Mouse (Mus musculus) erythroblast, embryonic 14.5 days (primary cell): ENCODE results near the gene Celf2. TPM values are rescaled to one million over a fixed set of nuclear protein-coding genes. Genes with fewer than 3 reads are reported as not detected.

Source experiments
- H3K27me3 ChIP-seq: 2 replicates; pipeline ENCODE4 v1.6.1; 2012; ENCODE audit warnings: inconsistent platforms; ENCODE audit not compliant: control insufficient read depth
- H3K36me3 ChIP-seq: 2 replicates; pipeline ENCODE4 v1.6.1; 2012; ENCODE audit warnings: mild to moderate bottlenecking, inconsistent platforms; ENCODE audit not compliant: control insufficient read depth
- H3K4me1 ChIP-seq: 2 replicates; pipeline ENCODE4 v1.6.1; 2012; ENCODE audit warnings: inconsistent platforms; ENCODE audit not compliant: control insufficient read depth
- H3K4me3 ChIP-seq: replicated peaks from 2 replicates; pipeline ENCODE3; 2012; ENCODE audit warnings: moderate library complexity, mild to moderate bottlenecking, inconsistent platforms
- H3K9me3 ChIP-seq: 2 replicates; pipeline ENCODE4 v1.6.1; 2012; ENCODE audit warnings: low read length, inconsistent platforms, mixed read lengths; ENCODE audit not compliant: control insufficient read depth
- GATA1 ChIP-seq: IDR thresholded peaks from 2 replicates; pipeline ENCODE4 v1.6.1; 2012; ENCODE audit warnings: low read length, inconsistent platforms, mixed read lengths
- TAL1 ChIP-seq: IDR thresholded peaks from 3 replicates; pipeline ENCODE4 v1.6.1; 2012; ENCODE audit warnings: low read length, inconsistent platforms, mixed read lengths
- polyA plus RNA-seq: library from polyadenylated mRNA; stranded (reverse); fragments of >175 nt; gene quantifications from 2 replicates; pipeline ENCODE4 v1.2.3, GENCODE M21; 2012

The Celf2 gene
- polyA plus RNA-seq, 1 experiment, result under 0.01 TPM

GRCm38 (mm10) chr2:7255386-7255785, 254.0 kb downstream of the Celf2 start:
- Histone ChIP-seq H3K27me3 (no peaks in the 10 kb centered on the region), H3K4me3 (no peak overlapping the region), H3K36me3 (no peaks in the 10 kb centered on the region), H3K9me3 (no peaks in the 10 kb centered on the region), H3K4me1 (no peaks in the 10 kb centered on the region)
- TF ChIP-seq GATA1 (no peak), TAL1 (no peak)

- no peaks in the 10 kb centered on the region for H3K36me3 ChIP-seq
- no peaks in the 10 kb centered on the region for H3K4me1 ChIP-seq
- TF ChIP-seq TAL1 (no peak), GATA1 (no peak)
- H3K4me3 ChIP-seq, result no peak overlapping the region
- H3K9me3 ChIP-seq, result no peaks in the 10 kb centered on the region
- H3K27me3 ChIP-seq, result no peaks in the 10 kb centered on the region
Measured at GRCm38 (mm10) chr2:7250314-7250713, 259.0 kb downstream of the Celf2 start.

GRCm38 (mm10) chr2:7249002-7249401, 260.4 kb downstream of the Celf2 start:
- TF ChIP-seq TAL1 (no peak), GATA1 (no peak)
- Histone ChIP-seq H3K36me3 (no peaks in the 10 kb centered on the region), H3K27me3 (no peaks in the 10 kb centered on the region), H3K4me3 (no peak overlapping the region), H3K9me3 (no peaks in the 10 kb centered on the region), H3K4me1 (no peaks in the 10 kb centered on the region)

GRCm38 (mm10) chr2:7245958-7246774, 263.2 kb downstream of the Celf2 start:
- H3K36me3 ChIP-seq, result no peaks in the 10 kb centered on the region
- no peaks in the 10 kb centered on the region for H3K27me3 ChIP-seq
- no peaks in the 10 kb centered on the region for H3K4me1 ChIP-seq
- TF ChIP-seq GATA1, result no peak
- no peak for TF ChIP-seq TAL1
- no peak overlapping the region for H3K4me3 ChIP-seq
- H3K9me3 ChIP-seq, result no peaks in the 10 kb centered on the region

- Histone ChIP-seq H3K9me3 (no peaks in the 10 kb centered on the region), H3K4me3 (no peak overlapping the region), H3K4me1 (no peaks in the 10 kb centered on the region), H3K27me3 (no peaks in the 10 kb centered on the region), H3K36me3 (no peaks in the 10 kb centered on the region)
- no peak for TF ChIP-seq TAL1
- no peak for TF ChIP-seq GATA1
Measured at GRCm38 (mm10) chr2:7242139-7242538, 267.2 kb downstream of the Celf2 start.

GRCm38 (mm10) chr2:7241523-7241941, 267.8 kb downstream of the Celf2 start:
- no peaks in the 10 kb centered on the region for H3K36me3 ChIP-seq

GRCm38 (mm10) chr2:7237283-7237682, 272.1 kb downstream of the Celf2 start:
- Histone ChIP-seq H3K4me1 (no peaks in the 10 kb centered on the region), H3K9me3 (no peaks in the 10 kb centered on the region), H3K36me3 (no peaks in the 10 kb centered on the region), H3K27me3 (no peaks in the 10 kb centered on the region), H3K4me3 (no peak overlapping the region)
- TF ChIP-seq GATA1 (no peak), TAL1 (no peak)

More at GRCm38 (mm10) chr2:7241523-7241941, 267.8 kb downstream of the Celf2 start:
- no peak for TF ChIP-seq GATA1
- no peak for TF ChIP-seq TAL1
- Histone ChIP-seq H3K9me3 (no peaks in the 10 kb centered on the region), H3K4me1 (no peaks in the 10 kb centered on the region), H3K27me3 (no peaks in the 10 kb centered on the region), H3K4me3 (no peak overlapping the region)

GRCm38 (mm10) chr2:7236452-7236851, 272.9 kb downstream of the Celf2 start:
- Histone ChIP-seq H3K4me1 (no peaks in the 10 kb centered on the region), H3K4me3 (no peak overlapping the region), H3K9me3 (no peaks in the 10 kb centered on the region), H3K36me3 (no peaks in the 10 kb centered on the region), H3K27me3 (no peaks in the 10 kb centered on the region)
- no peak for TF ChIP-seq GATA1

GRCm38 (mm10) chr2:7235059-7235741, 274.2 kb downstream of the Celf2 start:
- H3K4me3 ChIP-seq, result no peak overlapping the region
- no peaks in the 10 kb centered on the region for H3K9me3 ChIP-seq
- no peaks in the 10 kb centered on the region for H3K4me1 ChIP-seq
- H3K36me3 ChIP-seq, result no peaks in the 10 kb centered on the region
- no peak for TF ChIP-seq GATA1
- no peak for TF ChIP-seq TAL1
- no peaks in the 10 kb centered on the region for H3K27me3 ChIP-seq
